Mouse (Mus musculus) E14TG2a.4 (cell line): ENCODE data around the gene Slc39a8.

Experiments
- CTCF ChIP-seq: conservative IDR thresholded peaks from 2 replicates; pipeline ENCODE4 v1.5.1; 2014; ENCODE audit warnings: low read length
- NANOG ChIP-seq: IDR thresholded peaks from 2 replicates; pipeline ENCODE4 v1.6.1; 2014; ENCODE audit warnings: borderline replicate concordance, low read length, mixed read lengths

- TF ChIP-seq CTCF (no peak), NANOG (no peak)
Observed at GRCm38 (mm10) chr3:135798241-135798640, 26.8 kb upstream of the Slc39a8 start.
